Mouse (Mus musculus) MEL (cell line): ENCODE results near the gene Ccdc125. TPM values are rescaled to one million over a fixed set of nuclear protein-coding genes. Genes with fewer than 3 reads are reported as not detected.

Source experiments
- DNase-seq: peaks from one replicate; pipeline ENCODE4 v3.0.0; 2011; ENCODE audit warnings: low read depth, low spot score
- H3K27ac ChIP-seq: 2 replicates; pipeline ENCODE4 v1.5.1; 2012; ENCODE audit warnings: low read depth, mild to moderate bottlenecking, control low read depth, low read length, moderate library complexity; ENCODE audit not compliant: control insufficient read depth
- H3K27me3 ChIP-seq, 2 experiments: fragments of 150-350 bp in 1 of 2; sonication (generic) in 1 of 2; 2 replicates each; pipeline ENCODE4 v1.6.1; 2012; ENCODE audit warnings: low read length in 2 of 2, mild to moderate bottlenecking in 2 of 2, improper control_type of control experiment in 1 of 2, moderate library complexity in 1 of 2; ENCODE audit not compliant: insufficient read depth in 2 of 2, control insufficient read depth in 1 of 2
- H3K36me3 ChIP-seq, 2 experiments: 2 replicates each; pipeline ENCODE4 v1.6.1; 2012 to 2014; ENCODE audit warnings: low read length in 2 of 2, improper control_type of control experiment in 1 of 2, inconsistent platforms in 1 of 2, mild to moderate bottlenecking in 1 of 2; ENCODE audit not compliant: insufficient read depth in 2 of 2, control insufficient read depth in 1 of 2
- H3K4me1 ChIP-seq, 2 experiments: fragments of 150-350 bp in 1 of 2; sonication (generic) in 1 of 2; 2 replicates each; pipeline ENCODE4 v1.6.1; 2012; ENCODE audit warnings: low read length in 2 of 2, improper control_type of control experiment in 1 of 2, mild to moderate bottlenecking in 1 of 2; ENCODE audit not compliant: insufficient read depth in 2 of 2, control insufficient read depth in 1 of 2
- H3K4me3 ChIP-seq, 2 experiments: fragments of 150-350 bp in 1 of 2; sonication (generic) in 1 of 2; 2 replicates each; pipeline ENCODE4 v1.5.1; 2012; ENCODE audit warnings: low read depth in 2 of 2, low read length in 2 of 2, mild to moderate bottlenecking in 2 of 2, moderate library complexity in 2 of 2, control low read depth in 1 of 2, improper control_type of control experiment in 1 of 2; ENCODE audit not compliant: control insufficient read depth in 1 of 2, insufficient read depth in 1 of 2
- H3K79me2 ChIP-seq: 2 replicates; pipeline ENCODE4 v1.6.1; 2012; ENCODE audit warnings: mild to moderate bottlenecking, low read length, moderate library complexity; ENCODE audit not compliant: control insufficient read depth, poor library complexity, insufficient read depth
- H3K9ac ChIP-seq: 2 replicates; pipeline ENCODE4 v1.6.1; 2012; ENCODE audit warnings: low read depth, mild to moderate bottlenecking, control low read depth, low read length, moderate library complexity; ENCODE audit not compliant: control insufficient read depth, poor library complexity, severe bottlenecking
- H3K9me3 ChIP-seq: fragments of 150-350 bp; sonication (generic); replicated peaks from 2 replicates; pipeline ENCODE4 v1.6.1; 2012; ENCODE audit warnings: mild to moderate bottlenecking, low read length, improper control_type of control experiment, moderate library complexity; ENCODE audit not compliant: insufficient read depth
- CHD1 ChIP-seq: IDR thresholded peaks from 2 replicates; pipeline ENCODE4 v1.6.1; 2012; ENCODE audit warnings: low read depth, mild to moderate bottlenecking, inconsistent platforms, low read length, improper control_type of control experiment
- CHD2 ChIP-seq: IDR thresholded peaks from 2 replicates; pipeline ENCODE4 v1.6.1; 2011; ENCODE audit warnings: low read length, improper control_type of control experiment
- CTCF ChIP-seq, 3 experiments: IDR thresholded peaks in 2 of 3; conservative IDR thresholded peaks in 1 of 3; 2 replicates each; pipeline ENCODE4 v1.5.1; 2011 to 2012; ENCODE audit warnings: low read length in 3 of 3, low read depth in 2 of 3, mild to moderate bottlenecking in 2 of 3, improper control_type of control experiment in 1 of 3, inconsistent platforms in 1 of 3, mixed read lengths in 1 of 3, moderate library complexity in 1 of 3; ENCODE audit not compliant: control insufficient read depth in 1 of 3, insufficient read depth in 1 of 3, poor library complexity in 1 of 3, severe bottlenecking in 1 of 3
- E2F4 ChIP-seq: IDR thresholded peaks from 2 replicates; pipeline ENCODE4 v1.6.1; 2011; ENCODE audit warnings: low read depth, low read length, improper control_type of control experiment, borderline replicate concordance
- ELF1 ChIP-seq: IDR thresholded peaks from 2 replicates; pipeline ENCODE4 v1.6.1; 2014; ENCODE audit warnings: low read depth, mild to moderate bottlenecking, inconsistent platforms, low read length, improper control_type of control experiment, moderate library complexity
- EP300 ChIP-seq, 2 experiments: IDR thresholded peaks; 2 replicates each; pipeline ENCODE4 v1.6.1; 2011; ENCODE audit warnings: improper control_type of control experiment in 2 of 2, low read length in 2 of 2, low read depth in 1 of 2, mild to moderate bottlenecking in 1 of 2
- ETS1 ChIP-seq: IDR thresholded peaks from 2 replicates; pipeline ENCODE4 v1.6.1; 2012; ENCODE audit warnings: low read depth, mild to moderate bottlenecking, inconsistent platforms, low read length, improper control_type of control experiment, moderate library complexity
- GATA1 ChIP-seq: IDR thresholded peaks from 2 replicates; pipeline ENCODE4 v1.6.1; 2011; ENCODE audit warnings: low read depth, low read length, improper control_type of control experiment
- HCFC1 ChIP-seq: IDR thresholded peaks from 2 replicates; pipeline ENCODE4 v1.6.1; 2012; ENCODE audit warnings: low read depth, mild to moderate bottlenecking, inconsistent platforms, low read length, improper control_type of control experiment, moderate library complexity
- JUND ChIP-seq: IDR thresholded peaks from 2 replicates; pipeline ENCODE4 v1.6.1; 2011; ENCODE audit warnings: low read depth, mild to moderate bottlenecking, improper control_type of control experiment, low read length
- KAT2A ChIP-seq: conservative IDR thresholded peaks from 2 replicates; pipeline ENCODE4 v1.6.1; 2012; ENCODE audit warnings: low read depth, low read length, improper control_type of control experiment, inconsistent platforms
- MAFK ChIP-seq: IDR thresholded peaks from 2 replicates; pipeline ENCODE4 v1.6.1; 2011; ENCODE audit warnings: low read depth, mild to moderate bottlenecking, low read length, improper control_type of control experiment, borderline replicate concordance
- MAX ChIP-seq: IDR thresholded peaks from 2 replicates; pipeline ENCODE4 v1.6.1; 2011; ENCODE audit warnings: low read length, improper control_type of control experiment
- MAZ ChIP-seq: IDR thresholded peaks from 2 replicates; pipeline ENCODE4 v1.6.1; 2012; ENCODE audit warnings: low read depth, mild to moderate bottlenecking, inconsistent platforms, low read length, improper control_type of control experiment
- MXI1 ChIP-seq: IDR thresholded peaks from 2 replicates; pipeline ENCODE4 v1.6.1; 2011; ENCODE audit warnings: mild to moderate bottlenecking, low read depth, low read length, improper control_type of control experiment
- MYB ChIP-seq: IDR thresholded peaks from 2 replicates; pipeline ENCODE4 v1.6.1; 2011; ENCODE audit warnings: mild to moderate bottlenecking, low read depth, low read length, improper control_type of control experiment
- MYC ChIP-seq: IDR thresholded peaks from 2 replicates; pipeline ENCODE4 v1.6.1; 2011; ENCODE audit warnings: low read depth, mild to moderate bottlenecking, low read length, improper control_type of control experiment, moderate library complexity
- NELFE ChIP-seq: IDR thresholded peaks from 2 replicates; pipeline ENCODE4 v1.6.1; 2011; ENCODE audit warnings: low read depth, low read length, improper control_type of control experiment
- NRF1 ChIP-seq: IDR thresholded peaks from 2 replicates; pipeline ENCODE4 v1.6.1; 2014; ENCODE audit warnings: low read depth, mild to moderate bottlenecking, inconsistent platforms, low read length, improper control_type of control experiment, moderate library complexity; ENCODE audit not compliant: poor library complexity, insufficient read depth, severe bottlenecking
- POLR2A ChIP-seq, 2 experiments: IDR thresholded peaks; 2 replicates each; pipeline ENCODE4 v1.6.1; 2011 to 2012; ENCODE audit warnings: low read length in 2 of 2, mild to moderate bottlenecking in 2 of 2, control low read depth in 1 of 2, improper control_type of control experiment in 1 of 2, low read depth in 1 of 2, moderate library complexity in 1 of 2; ENCODE audit not compliant: control insufficient read depth in 1 of 2, insufficient read depth in 1 of 2, poor library complexity in 1 of 2
- POLR2AphosphoS2 ChIP-seq: IDR thresholded peaks from 2 replicates; pipeline ENCODE4 v1.6.1; 2011; ENCODE audit warnings: low read length, improper control_type of control experiment
- RAD21 ChIP-seq: IDR thresholded peaks from 2 replicates; pipeline ENCODE4 v1.6.1; 2011; ENCODE audit warnings: mild to moderate bottlenecking, low read depth, low read length, improper control_type of control experiment
- RCOR1 ChIP-seq: IDR thresholded peaks from 2 replicates; pipeline ENCODE4 v1.6.1; 2012; ENCODE audit warnings: low read depth, mild to moderate bottlenecking, inconsistent platforms, low read length, improper control_type of control experiment
- SIN3A ChIP-seq: IDR thresholded peaks from 2 replicates; pipeline ENCODE4 v1.6.1; 2012; ENCODE audit warnings: low read length, improper control_type of control experiment, inconsistent platforms
- TBP ChIP-seq: IDR thresholded peaks from 2 replicates; pipeline ENCODE4 v1.8.0; 2011; ENCODE audit warnings: low read depth, low read length, improper control_type of control experiment
- UBTF ChIP-seq: IDR thresholded peaks from 2 replicates; pipeline ENCODE4 v1.6.1; 2012; ENCODE audit warnings: low read depth, mild to moderate bottlenecking, inconsistent platforms, low read length, improper control_type of control experiment, moderate library complexity, borderline replicate concordance; ENCODE audit not compliant: insufficient read depth
- USF1 ChIP-seq: IDR thresholded peaks from 2 replicates; pipeline ENCODE4 v1.6.1; 2014; ENCODE audit warnings: low read depth, mild to moderate bottlenecking, inconsistent platforms, low read length, improper control_type of control experiment, moderate library complexity
- USF2 ChIP-seq, 2 experiments: IDR thresholded peaks; 2 replicates each; pipeline ENCODE4 v1.6.1; 2011 to 2012; ENCODE audit warnings: improper control_type of control experiment in 2 of 2, low read length in 2 of 2, borderline replicate concordance in 1 of 2, inconsistent platforms in 1 of 2, low read depth in 1 of 2, mild to moderate bottlenecking in 1 of 2; ENCODE audit not compliant: insufficient read depth in 1 of 2
- polyA plus RNA-seq, 2 experiments: library from polyadenylated mRNA; stranded (reverse) in 1 of 2; unstranded in 1 of 2; fragments of >175 nt in 1 of 2; fragments of >200 nt in 1 of 2; gene quantifications; 2 replicates each; pipeline versions ENCODE4 v1.2.1 to v1.2.4; 2012; ENCODE audit warnings: low replicate concordance in 2 of 2, low read depth in 1 of 2; ENCODE audit not compliant: insufficient read length in 2 of 2, insufficient read depth in 1 of 2, missing spikeins in 1 of 2
- total RNA-seq: library from RNA; depleted of rRNA; stranded (reverse); fragments of 300-350 nt; gene quantifications from 2 replicates; pipeline ENCODE4 v1.2.3, GENCODE M21; 2012

The Ccdc125 gene
- total and polyA plus RNA-seq, 3 experiments, result 0.29 TPM; not detected in 2

DNA sequence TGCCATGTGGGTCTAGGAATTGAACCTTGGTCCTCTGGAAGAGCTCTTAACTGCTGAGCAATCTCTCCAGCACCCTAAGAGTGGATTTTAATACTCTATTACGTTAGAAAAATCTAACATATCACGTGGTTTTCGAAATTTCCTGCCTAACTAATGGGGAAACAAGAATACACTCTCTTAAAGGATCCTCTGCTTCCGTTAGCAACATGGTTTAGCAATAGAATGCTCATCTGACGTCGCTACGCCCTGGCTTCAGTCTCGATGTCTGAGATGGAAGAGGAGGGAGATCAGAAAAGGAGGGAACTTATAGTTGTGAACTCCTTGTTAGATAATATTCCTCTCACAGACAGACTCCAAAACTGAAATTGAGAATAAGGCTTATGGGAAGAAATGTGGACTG lies 21.3 kb upstream of the Ccdc125 start:
- H3K4me1 ChIP-seq, result peaks cover 0 to 3% of the 10 kb centered on the region in 2 experiments; a peak in 2 of 4 replicates
- H3K4me3 ChIP-seq, result no peak overlapping the region
- peaks cover 24% of the 10 kb centered on the region for H3K79me2 ChIP-seq
- no peak for TF ChIP-seq MAX
- no peak for TF ChIP-seq HCFC1
- TF ChIP-seq UBTF, result no peak
- TF ChIP-seq USF1, result no peak
- no peak for TF ChIP-seq MAFK
- no peak for TF ChIP-seq CHD2
- H3K9me3 ChIP-seq, result no peaks in the 10 kb centered on the region
- peaks cover 2 to 17% of the 10 kb centered on the region in 2 experiments; a peak in 3 of 4 replicates for H3K36me3 ChIP-seq
- DNase-seq, result no peak
- H3K27me3 ChIP-seq, result no peaks in the 10 kb centered on the region
- H3K27ac ChIP-seq, result no peak overlapping the region
- no peak overlapping the region for H3K9ac ChIP-seq

DNA sequence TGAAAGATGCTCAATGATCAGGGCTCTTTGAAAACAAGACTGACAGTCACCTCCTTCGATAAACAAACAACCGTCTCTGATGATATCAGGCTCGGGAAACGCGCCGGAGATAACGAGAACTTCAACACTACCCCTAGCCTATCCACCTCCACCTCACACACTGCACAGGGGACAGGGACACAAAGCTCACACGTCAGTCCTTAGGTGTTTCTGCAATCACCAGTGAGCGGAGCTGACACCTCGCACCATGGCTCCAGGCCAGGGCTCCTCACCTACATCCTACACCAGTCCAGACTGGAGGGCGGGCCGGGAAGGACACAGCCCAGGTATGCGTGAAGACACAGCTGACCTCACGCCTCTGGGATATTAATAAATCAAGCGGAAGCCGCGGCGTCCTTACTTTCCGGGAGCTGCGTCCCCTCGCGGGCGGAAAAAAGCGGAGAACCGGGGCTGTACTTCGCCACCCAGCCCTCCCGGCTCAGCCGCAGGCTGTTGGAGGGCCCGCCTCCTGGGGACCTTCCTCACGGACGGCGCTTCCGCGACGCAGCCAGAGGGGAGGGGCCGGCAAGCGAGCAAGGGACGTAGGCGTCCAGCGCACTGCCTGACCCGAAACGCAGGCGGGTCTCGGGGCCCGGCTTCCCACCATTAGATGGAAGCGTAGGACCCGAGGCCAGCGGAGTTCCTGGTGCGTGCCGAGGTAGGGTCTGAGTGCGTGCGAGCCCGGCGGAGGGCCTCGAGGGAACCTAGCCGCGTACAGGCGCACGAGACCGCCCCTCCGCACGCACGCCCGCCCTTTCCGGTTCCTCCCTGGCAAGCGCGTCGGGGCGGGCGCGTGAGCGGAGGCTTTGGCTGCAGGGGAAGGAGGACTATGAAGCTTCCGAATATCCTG lies 18.7 kb upstream of the Ccdc125 start, which contains the start of the genes Ak6 and Rad17:
Ak6 (plus strand) TSS at position 430 of the 889 bp plus-strand sequence.
Rad17 (minus strand) TSS at position 502 of the 889 bp plus-strand sequence.
- peak within 1 kb of the TSS; percentile 96 for H3K9ac ChIP-seq
- peak within 1 kb of the TSS; percentile 91 for H3K27ac ChIP-seq
- peaks cover 7 to 15% of the 10 kb centered on the region in 2 experiments for H3K36me3 ChIP-seq
- no peaks in the 10 kb centered on the region for H3K27me3 ChIP-seq
- peak; percentile 97 for DNase-seq
- H3K9me3 ChIP-seq, result no peaks in the 10 kb centered on the region
- H3K4me1 ChIP-seq, result peaks cover 0 to 3% of the 10 kb centered on the region in 2 experiments; a peak in 2 of 4 replicates
- H3K4me3 ChIP-seq, result peak within 1 kb of the TSS; percentile 81 to 83
- H3K79me2 ChIP-seq, result peaks cover 35% of the 10 kb centered on the region
- TF ChIP-seq MYB (0 out of 2 replicates have a peak, but pooled peaks have one; percentile 34), SIN3A (peak; percentile 86), NRF1 (0 out of 2 replicates have a peak, but pooled peaks have one; percentile 31), E2F4 (no peak), RAD21 (no peak), CHD2 (no peak), USF2 (IDR thresholded peaks at IDR 0.05; ENCODE audit: borderline replicate concordance in 1 of 2, insufficient read depth in 1 of 2, low read depth in 1 of 2, low read length in 2 of 2) (no peak), MXI1 (peak; percentile 57), TBP (peak; percentile 10; the same call in 1 of the 2 replicates), GATA1 (peak; percentile 72; the same call in 1 of the 2 replicates), ETS1 (no peak; the same call in 1 of the 2 replicates), POLR2AphosphoS2 (peak; percentile 56; the same call in 1 of the 2 replicates), HCFC1 (peak; percentile 94), KAT2A (peak; percentile 90), MAZ (peak; percentile 100), MAFK (no peak), EP300 (IDR thresholded peaks at IDR 0.05; ENCODE audit: low read depth in 1 of 2, low read length in 2 of 2) (peak in 1 of 2 experiments; percentile 23; a peak in 1 of 4 replicates), ELF1 (peak; percentile 74; the same call in 1 of the 2 replicates), USF1 (peak; percentile 19; the same call in 1 of the 2 replicates), UBTF (no peak), NELFE (peak; percentile 59), CTCF (IDR thresholded peaks at IDR 0.05 in 2 of 3, conservative IDR thresholded peaks at IDR 0.05 in 1 of 3; ENCODE audit: control insufficient read depth in 1 of 3, insufficient read depth in 1 of 3, low read depth in 2 of 3, low read length in 3 of 3, poor library complexity in 1 of 3, severe bottlenecking in 1 of 3) (peak in 1 of 3 experiments; percentile 12; a peak in 1 of 6 replicates), CHD1 (no peak), POLR2A (IDR thresholded peaks at IDR 0.05; ENCODE audit: control insufficient read depth in 1 of 2, insufficient read depth in 1 of 2, low read depth in 1 of 2, low read length in 2 of 2, poor library complexity in 1 of 2) (peak; percentile 25 to 79; a peak in 1 of 4 replicates), RCOR1 (no peak), MYC (0 out of 2 replicates have a peak, but pooled peaks have one; percentile 2), JUND (no peak)
